Mouse (Mus musculus): ENCODE results near the gene Spz1. TPM values are rescaled to one million over a fixed set of nuclear protein-coding genes. Genes with fewer than 3 reads are reported as not detected.
"Not testable (repeated sequence)": the region's sequence is repeated elsewhere in the genome, so short reads cannot be mapped to it uniquely, and the experiment has no call there.

The Spz1 gene
- not detected in 2 replicates for polyA plus RNA-seq (2015; fragmentation: Nextera tagmentation; extraction: Ambion mirVana)

GRCm38 (mm10) chr13:92576072-92576471, at the start of gene Spz1:
Spz1 (minus strand) TSS chr13:92576172.
- ATAC-seq, result no peak
- Histone ChIP-seq H3K4me3 (replicated peaks) (no peak within 1 kb of the TSS), H3K27ac (no peak within 1 kb of the TSS), H3K9ac (no peak within 1 kb of the TSS), H3K4me2 (replicated peaks) (no peak within 1 kb of the TSS), H3K9me3 (no peaks in the 10 kb centered on the region), H3K4me1 (replicated peaks) (peaks cover 6% of the 10 kb centered on the region; the same call in 1 of the 2 replicates), H3K36me3 (no peaks in the 10 kb centered on the region), H3K27me3 (replicated peaks) (no peaks in the 10 kb centered on the region)

GRCm38 (mm10) chr13:92616459-92616858, 40.5 kb upstream of the Spz1 start:
- H3K4me2 ChIP-seq (replicated peaks), result no peak overlapping the region
- no peaks in the 10 kb centered on the region for H3K27me3 ChIP-seq (replicated peaks)
- no peak overlapping the region for H3K27ac ChIP-seq
- WGBS, result 91% methylated on average over 8 of the region's 8 CpGs
- H3K9me3 ChIP-seq, result no peaks in the 10 kb centered on the region
- no peak for ATAC-seq
- H3K4me3 ChIP-seq (replicated peaks), result no peak overlapping the region
- no peaks in the 10 kb centered on the region for H3K36me3 ChIP-seq
- H3K4me1 ChIP-seq (replicated peaks), result peaks cover 8% of the 10 kb centered on the region
- no peak overlapping the region for H3K9ac ChIP-seq

- H3K4me1 ChIP-seq (replicated peaks), result peaks cover 8% of the 10 kb centered on the region
- H3K4me2 ChIP-seq (replicated peaks), result no peak overlapping the region
- H3K36me3 ChIP-seq, result no peaks in the 10 kb centered on the region
- H3K9ac ChIP-seq, result no peak overlapping the region
- H3K27me3 ChIP-seq (replicated peaks), result no peaks in the 10 kb centered on the region
- WGBS, result 82% methylated on average over 5 of the region's 5 CpGs
- no peak overlapping the region for H3K27ac ChIP-seq
- no peak overlapping the region for H3K4me3 ChIP-seq (replicated peaks)
- ATAC-seq, result no peak
- H3K9me3 ChIP-seq, result no peaks in the 10 kb centered on the region
Observed at GRCm38 (mm10) chr13:92615201-92615600, 39.2 kb upstream of the Spz1 start.

GRCm38 (mm10) chr13:92613094-92613493, 37.1 kb upstream of the Spz1 start:
- peak overlapping the region; percentile 66 for H3K27ac ChIP-seq
- ATAC-seq, result peak; percentile 63
- 52% methylated on average over 5 of the region's 5 CpGs for WGBS
- H3K4me3 ChIP-seq (replicated peaks), result no peak overlapping the region; the same call in 1 of the 2 replicates
- no peaks in the 10 kb centered on the region for H3K9me3 ChIP-seq
- 0 out of 2 replicates have a peak overlapping the region, but pooled peaks have one; percentile 10 for H3K9ac ChIP-seq
- H3K4me1 ChIP-seq (replicated peaks), result peaks cover 12% of the 10 kb centered on the region
- H3K36me3 ChIP-seq, result no peaks in the 10 kb centered on the region
- peak overlapping the region; percentile 79 for H3K4me2 ChIP-seq (replicated peaks)
- no peaks in the 10 kb centered on the region for H3K27me3 ChIP-seq (replicated peaks)

- Histone ChIP-seq H3K27me3 (replicated peaks) (no peaks in the 10 kb centered on the region), H3K4me3 (replicated peaks) (peak overlapping the region; percentile 87), H3K4me1 (replicated peaks) (peaks cover 12% of the 10 kb centered on the region), H3K36me3 (no peaks in the 10 kb centered on the region), H3K27ac (no peak overlapping the region), H3K4me2 (replicated peaks) (peak overlapping the region; percentile 79), H3K9ac (peak overlapping the region; percentile 87), H3K9me3 (no peaks in the 10 kb centered on the region)
- WGBS, result 6% methylated on average over 7 of the region's 7 CpGs
- no peak for ATAC-seq
Observed at GRCm38 (mm10) chr13:92611917-92612316, 35.9 kb upstream of the Spz1 start.

GRCm38 (mm10) chr13:92611254-92611784, 35.3 kb upstream of the Spz1 start:
- WGBS, result under 1% methylated on average over 43 of the region's 43 CpGs

GRCm38 (mm10) chr13:92610311-92611221, 34.6 kb upstream of the Spz1 start, which contains the start of gene Serinc5:
Serinc5 (plus strand) TSS chr13:92611091.
- WGBS, result under 1% methylated on average over 55 of the region's 55 CpGs
- H3K9ac ChIP-seq, result peak within 1 kb of the TSS; percentile 87
- no peaks in the 10 kb centered on the region for H3K9me3 ChIP-seq
- H3K27me3 ChIP-seq (replicated peaks), result no peaks in the 10 kb centered on the region
- H3K4me3 ChIP-seq (replicated peaks), result peak within 1 kb of the TSS; percentile 87
- ATAC-seq, result peak; percentile 97
- no peaks in the 10 kb centered on the region for H3K36me3 ChIP-seq
- peak within 1 kb of the TSS; percentile 79 for H3K4me2 ChIP-seq (replicated peaks)
- H3K27ac ChIP-seq, result peak within 1 kb of the TSS; percentile 96
- peaks cover 12% of the 10 kb centered on the region for H3K4me1 ChIP-seq (replicated peaks)

More at GRCm38 (mm10) chr13:92611254-92611784, 35.3 kb upstream of the Spz1 start:
- no peaks in the 10 kb centered on the region for H3K36me3 ChIP-seq
- H3K27ac ChIP-seq, result peak overlapping the region; percentile 91
- H3K27me3 ChIP-seq (replicated peaks), result no peaks in the 10 kb centered on the region
- peak overlapping the region; percentile 87 for H3K4me3 ChIP-seq (replicated peaks)
- H3K4me2 ChIP-seq (replicated peaks), result peak overlapping the region; percentile 79
- H3K4me1 ChIP-seq (replicated peaks), result peaks cover 12% of the 10 kb centered on the region
- peak overlapping the region; percentile 87 for H3K9ac ChIP-seq
- ATAC-seq, result peak; percentile 44
- H3K9me3 ChIP-seq, result no peaks in the 10 kb centered on the region

- 11% methylated on average over 13 of the region's 13 CpGs for WGBS
- Histone ChIP-seq H3K27me3 (replicated peaks) (no peaks in the 10 kb centered on the region), H3K4me3 (replicated peaks) (peak overlapping the region; percentile 87), H3K4me1 (replicated peaks) (peaks cover 12% of the 10 kb centered on the region), H3K36me3 (no peaks in the 10 kb centered on the region), H3K9ac (peak overlapping the region; percentile 81), H3K27ac (peak overlapping the region; percentile 96), H3K4me2 (replicated peaks) (peak overlapping the region; percentile 79), H3K9me3 (no peaks in the 10 kb centered on the region)
- peak; percentile 58 for ATAC-seq
Observed at GRCm38 (mm10) chr13:92609486-92610310, 33.7 kb upstream of the Spz1 start.

- not testable (repeated sequence) for H3K27me3 ChIP-seq (replicated peaks); H3K36me3 ChIP-seq; H3K9me3 ChIP-seq; H3K4me2 ChIP-seq (replicated peaks); ATAC-seq; H3K27ac ChIP-seq; H3K4me1 ChIP-seq (replicated peaks); H3K9ac ChIP-seq; H3K4me3 ChIP-seq (replicated peaks)
- 88% methylated on average over 4 of the region's 4 CpGs for WGBS
Observed at GRCm38 (mm10) chr13:92605306-92605705, 29.3 kb upstream of the Spz1 start.

GRCm38 (mm10) chr13:92595424-92595823, 19.5 kb upstream of the Spz1 start:
- Histone ChIP-seq H3K4me1 (replicated peaks) (peaks cover 21% of the 10 kb centered on the region), H3K4me3 (replicated peaks) (no peak overlapping the region), H3K9me3 (no peaks in the 10 kb centered on the region), H3K27ac (no peak overlapping the region), H3K36me3 (no peaks in the 10 kb centered on the region), H3K9ac (no peak overlapping the region), H3K27me3 (replicated peaks) (no peaks in the 10 kb centered on the region), H3K4me2 (replicated peaks) (no peak overlapping the region)
- ATAC-seq, result 0 out of 2 replicates have a peak, but pooled peaks have one; percentile 43
- 60% methylated on average over 3 of the region's 3 CpGs for WGBS

GRCm38 (mm10) chr13:92594907-92595306, 18.9 kb upstream of the Spz1 start:
- Histone ChIP-seq H3K9me3 (no peaks in the 10 kb centered on the region), H3K27ac (no peak overlapping the region), H3K9ac (no peak overlapping the region), H3K4me2 (replicated peaks) (no peak overlapping the region), H3K36me3 (no peaks in the 10 kb centered on the region), H3K4me1 (replicated peaks) (peaks cover 21% of the 10 kb centered on the region), H3K27me3 (replicated peaks) (no peaks in the 10 kb centered on the region), H3K4me3 (replicated peaks) (no peak overlapping the region)
- ATAC-seq, result no peak
- 75% methylated on average over 3 of the region's 3 CpGs for WGBS

GRCm38 (mm10) chr13:92594481-92594880, 18.5 kb upstream of the Spz1 start:
- 44% methylated on average over 6 of the region's 6 CpGs for WGBS
- H3K9me3 ChIP-seq, result no peaks in the 10 kb centered on the region
- H3K27ac ChIP-seq, result peak overlapping the region; percentile 85
- H3K4me2 ChIP-seq (replicated peaks), result no peak overlapping the region
- no peak overlapping the region for H3K9ac ChIP-seq
- no peak overlapping the region for H3K4me3 ChIP-seq (replicated peaks)
- H3K27me3 ChIP-seq (replicated peaks), result no peaks in the 10 kb centered on the region
- no peak for ATAC-seq
- H3K4me1 ChIP-seq (replicated peaks), result peaks cover 21% of the 10 kb centered on the region
- no peaks in the 10 kb centered on the region for H3K36me3 ChIP-seq

Measured in intestine, embryonic 15.5 days (tissue).